Mouse (Mus musculus): ENCODE data around the gene Rft1. TPM values are rescaled to one million over a fixed set of nuclear protein-coding genes. Genes with fewer than 3 reads are reported as not detected.
"Not testable (repeated sequence)": the region's sequence is repeated elsewhere in the genome, so short reads cannot be mapped to it uniquely, and the experiment has no call there.

Gene Rft1
- polyA plus RNA-seq, 2 experiments from 2014 or later: 12.8 to 20.0 TPM

DNA sequence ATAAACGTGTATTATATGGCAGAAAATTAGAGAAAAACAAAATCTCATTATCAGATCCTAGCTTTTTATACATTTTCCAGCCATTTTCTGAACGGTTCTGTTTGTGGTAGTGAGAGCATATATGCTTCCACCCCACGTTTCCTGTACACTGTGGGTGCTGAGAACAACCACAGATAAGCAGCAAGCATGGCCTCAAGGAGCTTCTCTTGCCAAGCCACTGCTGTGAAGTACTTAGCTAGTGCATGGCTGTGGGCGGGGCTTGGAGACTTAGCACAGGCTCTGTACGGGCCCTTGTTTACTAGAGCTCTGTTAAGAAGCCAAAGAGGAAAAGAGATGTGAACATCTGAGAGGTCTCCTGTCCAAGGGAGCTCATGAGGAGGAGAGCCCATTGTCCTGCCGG is 20.8 kb downstream of the Rft1 start:
- ATAC-seq: peak; percentile 80

DNA sequence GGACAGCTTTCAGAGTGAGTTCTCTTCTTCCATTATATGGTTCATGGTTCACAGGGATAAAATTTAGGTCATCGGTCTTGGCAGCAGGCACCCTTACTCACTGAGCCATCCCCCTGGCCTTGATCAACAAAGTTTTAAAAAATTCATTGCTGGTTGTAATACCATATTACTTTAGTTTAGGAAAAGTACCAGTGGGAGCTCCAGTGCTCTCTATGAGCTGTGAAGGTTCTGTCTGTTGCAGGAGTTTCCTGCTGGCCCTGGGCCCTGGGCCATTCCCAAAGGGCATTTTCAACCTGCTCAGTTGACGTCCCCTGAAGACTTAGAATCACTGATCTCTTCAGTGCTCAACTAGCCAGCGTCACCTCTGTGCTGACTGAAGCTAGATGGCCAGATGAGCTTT is 28.0 kb downstream of the Rft1 start:
- no peak for ATAC-seq

DNA sequence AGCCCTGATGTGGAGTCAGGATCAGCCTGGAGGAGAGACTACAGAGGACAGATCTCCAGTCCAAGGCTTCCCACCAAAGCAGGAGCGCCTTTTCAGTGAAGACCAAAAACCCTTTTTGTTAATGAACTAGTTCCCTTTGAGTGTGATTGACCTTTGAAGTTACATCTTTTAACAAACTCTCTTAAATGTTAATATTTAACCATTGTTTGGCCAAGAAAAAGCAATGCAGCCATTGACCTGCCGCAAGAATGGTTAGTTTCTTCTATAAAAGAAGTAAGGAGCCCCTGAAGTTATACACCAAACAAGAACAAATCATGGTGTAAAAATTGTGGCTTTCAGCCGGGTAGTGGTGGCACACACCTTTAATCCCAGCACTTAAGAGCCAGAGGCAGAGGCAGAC is 36.5 kb downstream of the Rft1 start:
- ATAC-seq: no peak

DNA sequence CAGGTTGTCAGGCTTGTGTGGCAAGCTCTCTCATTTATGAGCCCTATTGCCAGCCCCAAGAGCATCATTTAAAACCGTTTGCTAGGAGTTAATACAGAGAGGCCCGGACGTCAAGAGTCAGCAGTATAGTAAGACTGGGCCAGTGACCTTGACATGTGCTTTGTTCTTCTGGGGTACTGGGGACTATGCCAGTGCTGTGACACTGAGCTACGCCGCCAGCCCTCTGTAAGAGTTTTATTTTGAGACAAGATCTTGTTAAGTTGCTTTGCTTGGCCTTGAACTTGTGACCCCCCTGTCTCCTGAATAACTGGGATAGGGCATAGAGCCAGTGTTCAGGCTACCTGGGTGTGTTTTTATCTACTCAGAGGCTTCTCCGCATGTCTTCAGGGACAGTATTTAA is 38.3 kb downstream of the Rft1 start:
- no peak for ATAC-seq

DNA sequence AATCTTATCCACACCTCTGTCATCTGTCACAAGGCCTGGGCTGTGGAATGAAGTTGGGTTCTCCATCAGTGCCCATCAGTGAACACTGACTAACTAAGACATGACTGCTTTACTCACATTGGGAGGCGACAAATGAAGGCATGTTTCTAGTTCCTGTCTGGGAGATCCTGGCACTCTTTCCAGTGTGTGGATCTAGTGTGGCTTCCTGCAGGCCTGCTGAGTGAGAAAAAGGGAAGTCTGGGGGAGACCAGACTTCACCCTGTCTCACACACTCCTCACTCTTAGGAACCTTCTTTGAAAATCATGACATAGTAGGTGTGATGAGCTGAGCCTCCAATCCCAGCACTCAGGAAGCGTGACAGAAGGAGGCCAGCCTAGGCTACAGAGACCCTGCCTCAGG is 40.6 kb downstream of the Rft1 start:
- no peak for ATAC-seq

GRCm38 (mm10) chr14:30695609-30696008 is 41.4 kb downstream of the Rft1 start:
- no peak for ATAC-seq

DNA sequence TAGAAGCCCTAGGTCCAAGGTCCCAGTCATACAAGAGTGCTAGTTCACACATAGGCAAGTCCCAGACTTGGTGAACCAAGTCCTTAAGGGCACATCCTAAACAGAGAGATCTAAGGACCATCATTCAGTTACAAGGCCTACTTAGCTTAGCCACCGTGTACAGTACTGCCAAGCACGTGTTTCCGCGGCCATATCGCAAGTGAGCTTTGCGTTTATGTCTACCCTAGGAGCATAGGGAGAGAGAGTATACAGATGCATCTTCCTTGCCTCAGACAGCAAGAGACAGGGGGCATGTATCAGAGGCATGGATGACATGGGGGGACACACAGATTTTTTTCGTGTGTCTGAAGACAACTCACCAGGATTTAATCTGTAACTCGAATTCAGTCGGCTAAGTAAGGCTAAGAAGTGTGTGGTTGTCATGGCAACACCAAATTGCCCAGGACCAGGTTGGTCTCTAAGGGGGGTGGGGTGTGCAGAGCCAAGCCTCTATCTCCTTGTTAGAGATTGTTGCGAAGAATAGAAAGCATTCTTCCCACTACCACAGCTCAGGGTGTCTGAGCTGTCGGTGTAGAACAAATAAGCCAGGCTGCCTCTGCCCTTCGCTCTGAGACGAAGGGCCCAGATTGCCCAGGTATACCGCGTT is 43.4 kb downstream of the Rft1 start:
- no peak for ATAC-seq

DNA sequence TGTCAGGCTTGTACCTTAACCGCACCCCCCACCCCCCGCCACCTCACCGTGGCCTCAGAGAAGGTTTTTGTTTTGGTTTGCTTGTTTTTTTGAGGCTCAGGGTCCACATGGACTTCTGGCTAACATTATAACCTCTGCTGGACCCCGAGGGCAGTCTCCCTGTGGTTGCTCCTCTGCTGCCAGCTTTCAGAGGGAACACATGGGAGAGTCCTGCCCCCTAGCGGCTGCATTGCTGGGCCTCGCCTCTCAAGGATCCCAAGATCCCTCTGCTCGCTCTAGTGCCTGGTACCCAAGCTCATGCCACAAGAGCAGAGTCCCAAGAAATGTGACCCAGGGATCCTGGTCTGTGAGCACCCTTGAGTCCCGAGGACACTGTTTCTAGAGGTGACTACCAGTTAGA is 45.5 kb downstream of the Rft1 start:
- ATAC-seq: peak; percentile 54

DNA sequence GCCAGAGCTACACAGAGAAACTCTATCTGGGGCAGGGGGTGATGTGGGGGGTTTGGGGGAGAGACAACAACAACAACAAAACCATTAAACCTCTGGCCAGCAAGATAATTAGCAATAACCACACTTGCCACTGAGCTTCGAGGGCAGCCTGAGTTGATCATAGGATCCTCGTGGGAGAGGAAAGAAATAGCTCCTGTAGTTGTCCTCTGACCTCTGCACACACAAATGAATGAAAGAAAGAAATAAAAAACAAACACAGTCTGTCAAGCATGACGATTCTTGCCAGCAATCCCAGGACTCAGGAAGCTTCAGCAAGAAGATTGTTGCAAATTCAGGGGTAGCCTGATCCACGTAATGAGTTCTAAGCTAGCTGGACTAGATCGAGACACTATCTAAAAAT is 48.4 kb downstream of the Rft1 start:
- no peak for ATAC-seq

- ATAC-seq: no peak
Measured at GRCm38 (mm10) chr14:30703079-30703478, 48.9 kb downstream of the Rft1 start.

GRCm38 (mm10) chr14:30704098-30704855 is 50.1 kb downstream of the Rft1 start:
- no peak for ATAC-seq

DNA sequence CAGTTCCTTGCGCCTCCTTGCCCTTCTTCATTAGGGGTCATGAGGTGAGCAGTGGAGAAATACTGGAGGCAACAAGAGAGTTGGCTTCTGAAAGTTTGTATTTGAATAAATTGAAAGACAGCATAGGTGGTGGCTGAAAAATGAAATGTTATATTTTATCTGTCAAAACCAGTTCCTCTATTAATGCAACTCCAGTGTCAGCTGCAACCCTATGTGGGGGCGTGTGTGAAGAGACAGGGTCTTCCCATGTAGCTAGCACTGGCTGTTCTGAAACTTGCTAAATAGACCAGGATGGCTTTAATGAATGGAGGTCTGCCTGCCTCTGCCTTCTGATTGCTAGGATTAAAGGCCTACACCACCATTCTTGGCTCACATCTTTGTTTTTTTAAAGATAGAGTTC is 57.7 kb downstream of the Rft1 start:
- ATAC-seq: no peak

DNA sequence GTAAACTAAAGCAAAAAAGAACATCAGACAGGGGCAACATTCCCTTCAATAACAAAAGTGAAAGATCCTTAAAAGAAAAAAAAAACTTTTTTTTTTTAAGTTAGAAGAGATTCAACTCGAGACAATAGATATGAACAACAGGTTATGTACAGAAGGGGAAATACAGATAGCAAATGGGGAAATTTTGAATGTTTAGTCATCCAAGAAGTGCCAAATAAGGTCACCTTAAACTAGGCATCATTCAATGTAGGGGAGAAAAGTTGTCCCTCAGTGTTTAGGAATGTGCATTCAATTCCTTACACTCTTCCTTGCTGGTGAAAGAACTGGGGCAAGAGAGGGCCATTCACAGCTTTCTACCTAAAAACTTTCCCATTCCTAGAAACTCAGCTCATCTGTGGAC is 59.6 kb downstream of the Rft1 start:
- no peak for ATAC-seq

DNA sequence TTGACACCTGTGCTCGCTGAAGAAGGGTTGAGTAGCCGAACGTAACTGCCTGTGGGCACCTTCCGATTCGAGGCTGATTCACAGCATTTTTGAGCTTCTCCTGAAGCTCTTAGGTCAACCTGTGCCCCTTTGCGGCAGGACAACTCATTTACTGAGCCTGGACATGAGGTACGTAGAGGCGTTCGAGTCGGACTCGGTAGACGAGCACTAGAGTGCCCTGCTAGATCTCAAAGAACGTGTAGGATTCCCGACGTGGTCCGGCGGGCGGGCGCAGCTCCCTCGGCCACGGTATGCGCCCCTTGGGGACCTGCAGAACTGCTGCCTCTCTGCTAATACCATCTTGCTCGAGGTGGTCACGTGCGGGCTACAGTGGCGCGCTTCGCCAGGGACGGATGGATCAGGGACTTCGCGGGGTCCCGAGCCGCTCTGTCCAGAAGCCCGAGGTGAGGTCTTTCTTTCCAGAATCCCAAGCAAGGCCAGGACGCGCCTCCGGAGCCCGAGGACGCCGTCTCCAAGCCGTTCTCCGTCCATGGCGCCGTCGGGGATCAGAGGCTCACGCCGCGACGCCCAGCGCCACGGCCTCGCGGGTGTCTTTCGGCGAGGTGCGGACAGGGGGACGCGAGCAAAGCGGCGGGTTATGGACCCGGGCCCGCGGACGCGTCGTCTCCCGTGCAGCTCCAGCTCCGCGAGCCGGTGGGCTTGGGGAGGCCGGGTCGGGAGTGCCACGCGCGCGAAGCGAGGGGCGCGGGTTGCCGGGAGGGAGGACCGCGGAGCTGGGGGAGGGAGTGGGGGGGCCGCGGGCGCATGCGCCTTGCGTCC is 60.8 kb downstream of the Rft1 start, which contains the start of gene Sfmbt1:
Sfmbt1 (plus strand) TSS at position 51 of the 819 bp plus-strand sequence.
- ATAC-seq: peak; percentile 44

- ATAC-seq: peak; percentile 66
Measured at GRCm38 (mm10) chr14:30715618-30716050, 61.5 kb downstream of the Rft1 start.

DNA sequence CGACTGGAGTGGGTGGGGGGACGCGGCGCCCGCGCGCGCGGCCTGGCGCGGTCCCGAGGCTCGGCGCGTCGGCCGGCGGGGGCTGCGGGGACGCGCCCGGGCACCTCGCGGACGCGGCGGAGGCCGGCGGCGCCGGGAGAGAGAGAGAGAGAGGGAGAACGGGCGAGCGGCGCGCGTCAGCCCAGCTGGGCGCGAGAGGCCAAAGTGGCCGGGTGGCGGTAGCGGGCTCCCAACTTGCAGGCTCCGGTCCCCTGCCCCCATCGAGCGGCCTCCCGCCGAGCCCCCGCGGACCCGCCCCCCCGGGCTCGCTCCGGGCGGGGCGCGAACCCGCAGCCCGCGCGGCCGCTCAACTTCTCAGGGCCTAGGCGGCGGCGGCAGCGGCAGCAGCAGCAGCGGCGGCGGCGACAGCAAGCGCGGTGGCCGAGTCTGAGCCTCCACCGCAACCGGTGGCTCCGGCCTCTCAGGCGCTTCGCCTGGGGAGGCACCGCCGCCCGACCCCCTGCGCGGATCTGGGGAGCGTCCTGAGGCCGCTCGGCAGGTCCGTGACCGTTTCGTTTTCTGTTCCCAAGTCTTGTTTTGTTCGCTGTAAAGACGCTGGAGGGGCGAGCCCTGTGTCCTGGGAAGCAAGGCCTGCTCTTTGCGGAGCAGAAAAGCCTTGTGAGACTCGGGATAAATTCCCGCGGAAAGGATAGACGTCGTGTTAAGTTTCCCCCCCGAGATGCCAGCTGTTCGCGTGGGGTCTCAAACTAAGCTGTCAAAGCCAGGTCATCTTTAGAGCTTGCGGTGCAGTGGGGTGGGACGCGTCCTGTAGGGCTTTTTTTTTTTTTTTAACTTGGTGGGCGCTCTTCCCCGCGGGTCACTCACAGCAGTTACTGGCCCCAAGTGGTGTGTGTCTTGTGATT is 62.1 kb downstream of the Rft1 start:
- peak; percentile 13 for ATAC-seq

DNA sequence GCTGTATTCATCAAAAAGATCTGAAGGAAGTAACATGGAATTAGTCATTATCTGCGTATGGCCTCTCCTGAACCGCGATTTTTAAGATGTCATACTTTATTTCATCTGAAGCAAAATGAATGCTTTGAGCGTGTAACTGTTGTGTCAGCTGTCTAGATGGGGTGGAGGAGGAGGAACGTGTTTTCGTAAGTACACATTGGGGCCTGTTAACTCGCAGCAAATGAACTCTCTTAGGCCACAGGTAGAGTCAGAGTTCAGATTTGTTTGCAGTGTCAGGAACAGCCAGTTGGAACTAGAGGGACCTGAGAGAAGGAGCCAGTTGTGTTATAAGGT is 62.8 kb downstream of the Rft1 start:
- peak; percentile 47 for ATAC-seq

DNA sequence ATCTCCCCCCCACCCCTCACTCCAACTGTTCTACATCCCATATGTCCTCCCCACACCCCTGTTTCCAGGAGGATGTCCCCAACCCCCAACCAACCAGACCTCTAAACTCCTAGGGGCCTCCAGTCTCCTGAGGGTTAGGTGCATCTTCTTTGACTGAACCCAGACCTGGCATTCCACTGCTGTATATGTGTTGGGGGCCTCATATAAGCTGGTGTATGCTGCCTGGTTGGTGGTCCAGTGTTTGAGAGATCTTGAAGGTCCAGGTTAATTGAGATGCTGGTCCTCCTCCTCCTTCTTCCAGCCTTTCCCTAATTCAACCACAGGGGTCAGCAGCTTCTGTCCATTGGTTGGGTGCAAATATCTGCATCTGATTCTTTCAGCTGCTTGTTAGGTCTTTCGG is 64.5 kb downstream of the Rft1 start:
- not testable (repeated sequence) for ATAC-seq

DNA sequence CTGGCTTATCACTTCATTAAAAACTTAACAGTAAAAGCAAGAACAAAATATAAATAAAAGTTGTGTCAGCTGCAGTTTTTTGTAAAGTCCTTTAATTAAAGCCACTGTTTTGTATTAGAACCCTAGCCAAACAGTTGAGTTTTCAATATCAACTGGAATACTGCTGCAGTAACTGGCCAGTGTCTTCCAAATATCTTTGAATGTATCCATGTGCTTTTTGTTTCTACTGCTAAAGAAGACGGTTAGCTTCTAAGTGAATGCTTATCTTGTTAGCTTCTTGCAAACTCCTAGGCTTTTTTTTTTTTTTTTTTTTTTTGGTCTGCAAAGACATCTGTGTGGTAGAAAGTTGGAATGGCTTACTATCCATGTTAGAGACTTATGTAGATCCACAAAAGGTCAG is 65.4 kb downstream of the Rft1 start:
- ATAC-seq: no peak

DNA sequence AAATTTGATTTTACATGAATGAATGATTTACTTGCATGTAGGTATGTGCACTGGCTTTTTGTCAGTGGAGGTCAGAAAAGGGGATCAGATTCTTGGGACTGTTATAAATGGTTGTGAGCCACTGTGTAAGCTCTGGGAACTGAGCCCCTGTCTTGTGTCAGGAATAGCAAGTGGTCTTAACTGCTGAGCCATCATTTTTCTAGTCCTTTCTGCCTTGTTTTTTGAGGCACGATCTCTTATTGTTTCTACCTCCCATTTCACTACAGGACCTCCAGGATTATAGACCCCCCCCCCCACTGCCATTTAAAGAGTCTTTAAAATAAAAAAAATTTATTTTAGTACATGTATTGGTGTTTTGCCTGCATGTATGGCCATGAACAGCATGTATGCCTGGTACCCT is 67.7 kb downstream of the Rft1 start:
- ATAC-seq: no peak

GRCm38 (mm10) chr14:30722406-30722805 is 68.2 kb downstream of the Rft1 start:
- peak; percentile 69 for ATAC-seq

GRCm38 (mm10) chr14:30731896-30732295 is 77.7 kb downstream of the Rft1 start:
- peak; percentile 51 for ATAC-seq

DNA sequence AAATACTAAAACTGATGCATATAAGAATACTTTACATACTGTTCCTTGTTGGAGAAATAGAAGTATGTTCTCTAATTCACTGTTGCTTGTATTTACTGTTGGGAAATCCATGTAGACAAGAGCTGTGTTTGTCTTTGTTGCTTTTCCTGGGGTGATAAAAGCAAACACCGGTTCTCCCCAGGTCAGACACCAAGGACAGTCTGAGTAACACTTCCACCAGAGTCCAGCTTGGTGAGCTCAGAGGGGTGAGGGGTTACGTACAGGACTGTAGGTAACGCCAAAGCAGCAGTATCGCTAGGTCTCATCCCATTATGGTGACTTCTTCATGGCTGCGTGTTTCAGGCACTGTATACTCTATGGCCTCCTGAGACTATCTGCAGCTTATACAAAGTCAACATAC is 80.5 kb downstream of the Rft1 start:
- no peak for ATAC-seq

Measured in CD4-positive, CD25-positive, alpha-beta regulatory T cell, adult 4 months (primary cell).